Mouse (Mus musculus) gastrocnemius, postnatal 25 days (tissue): ENCODE data around the gene Camk2g. TPM values are rescaled to one million over a fixed set of nuclear protein-coding genes. Genes with fewer than 3 reads are reported as not detected.
"Not testable (repeated sequence)": the region's sequence is repeated elsewhere in the genome, so short reads cannot be mapped to it uniquely, and the experiment has no call there.

Experiments
- DNase-seq: peaks from one replicate; pipeline ENCODE4 v3.0.0; 2022
- total RNA-seq, 2 experiments: library from RNA; stranded (reverse); gene quantifications; 1 replicate in 1 of 2; 2 replicates in 1 of 2; pipeline ENCODE4 v1.2.3; 2021

Camk2g gene
- total RNA-seq, 2 experiments from 2014 or later, result 149 to 190 TPM

- DNase-seq, result no peak
Observed at GRCm38 (mm10) chr14:20738511-20738910, 55.4 kb downstream of the Camk2g start.

- peak; percentile 55 for DNase-seq
Observed at GRCm38 (mm10) chr14:20737306-20737705, 56.6 kb downstream of the Camk2g start.

GRCm38 (mm10) chr14:20735892-20736390, 57.9 kb downstream of the Camk2g start:
- DNase-seq, result no peak

GRCm38 (mm10) chr14:20735052-20735451, 58.8 kb downstream of the Camk2g start:
- DNase-seq, result no peak

GRCm38 (mm10) chr14:20733952-20734774, 59.7 kb downstream of the Camk2g start, which contains the start of gene Ndst2:
Gene Ndst2 (minus strand): TSS chr14:20734562.
- peak; percentile 91 for DNase-seq

- DNase-seq, result no peak
Observed at GRCm38 (mm10) chr14:20733041-20733951, 60.6 kb downstream of the Camk2g start.

- DNase-seq, result no peak
Observed at GRCm38 (mm10) chr14:20730853-20731602, 62.9 kb downstream of the Camk2g start.

GRCm38 (mm10) chr14:20729871-20730270, 64.0 kb downstream of the Camk2g start:
- DNase-seq, result no peak

- no peak for DNase-seq
Observed at GRCm38 (mm10) chr14:20725660-20726339, 68.1 kb downstream of the Camk2g start.

- DNase-seq, result peak; percentile 46
Observed at GRCm38 (mm10) chr14:20724043-20724442, 69.8 kb downstream of the Camk2g start.

GRCm38 (mm10) chr14:20723006-20723405, 70.9 kb downstream of the Camk2g start:
- DNase-seq, result no peak

- DNase-seq, result no peak
Observed at GRCm38 (mm10) chr14:20721371-20721770, 72.5 kb downstream of the Camk2g start.

- DNase-seq, result no peak
Observed at GRCm38 (mm10) chr14:20719767-20720166, 74.1 kb downstream of the Camk2g start.

- DNase-seq, result no peak
Observed at GRCm38 (mm10) chr14:20718443-20718842, 75.4 kb downstream of the Camk2g start.

- DNase-seq, result no peak
Observed at GRCm38 (mm10) chr14:20713832-20714231, 80.1 kb downstream of the Camk2g start.

- no peak for DNase-seq
Observed at GRCm38 (mm10) chr14:20708239-20708638, 85.6 kb downstream of the Camk2g start.

GRCm38 (mm10) chr14:20707201-20708190, 86.4 kb downstream of the Camk2g start, which contains the start of gene Zswim8:
Gene Zswim8 (plus strand): TSS chr14:20707552.
- peak; percentile 89 for DNase-seq

- not testable (repeated sequence) for DNase-seq
Observed at GRCm38 (mm10) chr14:20703461-20703860, 90.4 kb downstream of the Camk2g start.

- peak; percentile 87 for DNase-seq
Observed at GRCm38 (mm10) chr14:20702741-20703381, 91.0 kb downstream of the Camk2g start, which contains the start of gene Chchd1. Gene Chchd1 (plus strand): TSS chr14:20703006.
